Mouse (Mus musculus) lung, adult 2 months (tissue): ENCODE measurements around the gene Gin1.

Source experiments
- CTCF ChIP-seq: fragments of 200-500 bp; IDR thresholded peaks from 2 replicates; pipeline ENCODE4 v1.5.1; 2011; ENCODE audit warnings: mild to moderate bottlenecking, low read length, control low read depth; ENCODE audit not compliant: insufficient read depth
- POLR2A ChIP-seq: fragments of 200-500 bp; IDR thresholded peaks from 2 replicates; pipeline ENCODE4 v1.6.1; 2011; ENCODE audit warnings: low read depth, mild to moderate bottlenecking, control low read depth, low read length, borderline replicate concordance; ENCODE audit errors: extremely low read depth

GRCm38 (mm10) chr1:97768906-97769293 is 1.1 kb upstream of the Gin1 start:
- TF ChIP-seq CTCF (no peak), POLR2A (no peak)
